Mouse (Mus musculus) heart, embryonic 14.5 days (tissue): ENCODE data around the gene Casp6. TPM values are rescaled to one million over a fixed set of nuclear protein-coding genes. Genes with fewer than 3 reads are reported as not detected.

Experiments used
- polyA plus RNA-seq: library from polyadenylated mRNA; unstranded; fragments of >200 nt; fragmentation: Nextera tagmentation; extraction: Ambion mirVana; gene quantifications from 2 replicates; pipeline ENCODE4 v1.2.1, GENCODE M21; 2014

Gene Casp6
- polyA plus RNA-seq, 1 experiment from 2014 or later, result 74.2 TPM

Other genes with a start within 250 kb of the Casp6 start
- gene Egf, start 146.1 kb upstream of the Casp6 start, polyA plus RNA-seq, result 1.6 and 2.3 TPM in 2 replicates
- gene Lrit3, start 97.4 kb upstream of the Casp6 start, polyA plus RNA-seq, result not detected in 2 replicates
- gene Rrh, start 78.8 kb upstream of the Casp6 start, polyA plus RNA-seq, result not detected in 2 replicates
- 14.0 and 21.5 TPM in 2 replicates for gene Gar1, start 70.0 kb upstream of the Casp6 start, polyA plus RNA-seq
- gene Cfi, start 65.5 kb upstream of the Casp6 start, polyA plus RNA-seq, result 2.7 and 3.4 TPM in 2 replicates
- 67.3 and 67.9 TPM in 2 replicates for gene Pla2g12a, start 22.8 kb upstream of the Casp6 start, polyA plus RNA-seq
- gene Mcub, start 68.8 kb downstream of the Casp6 start, polyA plus RNA-seq, result 4.7 and 5.1 TPM in 2 replicates
- gene Sec24b, start 160.1 kb downstream of the Casp6 start, polyA plus RNA-seq, result 25.2 and 26.5 TPM in 2 replicates
- 2.0 and 2.3 TPM in 2 replicates for gene Col25a1, start 230.1 kb downstream of the Casp6 start, polyA plus RNA-seq